Mouse (Mus musculus) embryonic facial prominence, embryonic 12.5 days (tissue): ENCODE data around the gene Chst14. TPM values are rescaled to one million over a fixed set of nuclear protein-coding genes. Genes with fewer than 3 reads are reported as not detected.

ENCODE experiments used
- ATAC-seq: fragments of 200-750 bp; cut with Nextera tagmentation; 2 replicates; pipeline ENCODE4 v1.8.0; 2017; ENCODE audit not compliant: insufficient number of reproducible peaks, insufficient read depth, low FRiP score, low TSS enrichment
- H3K27ac ChIP-seq: fragments of 300-500 bp; sonication (generic); 2 replicates; pipeline ENCODE4 v1.5.1; 2016; ENCODE audit warnings: mild to moderate bottlenecking
- H3K27me3 ChIP-seq: fragments of 300-500 bp; sonication (generic); 2 replicates; pipeline ENCODE4 v1.6.1; 2016; ENCODE audit warnings: mild to moderate bottlenecking, moderate library complexity
- H3K36me3 ChIP-seq: fragments of 300-500 bp; sonication (generic); 2 replicates; pipeline ENCODE4 v1.6.1; 2016; ENCODE audit warnings: mild to moderate bottlenecking
- H3K4me1 ChIP-seq: fragments of 300-500 bp; sonication (generic); 2 replicates; pipeline ENCODE4 v1.6.1; 2016
- H3K4me2 ChIP-seq: fragments of 300-500 bp; sonication (generic); replicated peaks from 2 replicates; pipeline ENCODE4 v1.6.1; 2016; ENCODE audit warnings: mild to moderate bottlenecking, moderate library complexity
- H3K4me3 ChIP-seq: fragments of 300-500 bp; sonication (generic); 2 replicates; pipeline ENCODE4 v1.5.1; 2016; ENCODE audit warnings: mild to moderate bottlenecking
- H3K9ac ChIP-seq: fragments of 300-500 bp; sonication (generic); 2 replicates; pipeline ENCODE4 v1.6.1; 2016; ENCODE audit warnings: mild to moderate bottlenecking, moderate library complexity
- H3K9me3 ChIP-seq: fragments of 300-500 bp; sonication (generic); 2 replicates; pipeline ENCODE4 v1.6.1; 2016; ENCODE audit warnings: mild to moderate bottlenecking, moderate library complexity
- WGBS: fragments of 180-500 bp; shearing (Covaris S2); methylation state at CpG from one replicate; pipeline ENCODE4 v1.1.7; 2016; 5-methylcytosine and 5-hydroxymethylcytosine counted together
- polyA plus RNA-seq: library from polyadenylated mRNA; unstranded; fragments of >200 nt; fragmentation: Nextera tagmentation; extraction: Ambion mirVana; gene quantifications from 2 replicates; pipeline ENCODE4 v1.2.1, GENCODE M21; 2016

The Chst14 gene
- polyA plus RNA-seq, 1 experiment from 2014 or later, result 51.0 TPM

DNA sequence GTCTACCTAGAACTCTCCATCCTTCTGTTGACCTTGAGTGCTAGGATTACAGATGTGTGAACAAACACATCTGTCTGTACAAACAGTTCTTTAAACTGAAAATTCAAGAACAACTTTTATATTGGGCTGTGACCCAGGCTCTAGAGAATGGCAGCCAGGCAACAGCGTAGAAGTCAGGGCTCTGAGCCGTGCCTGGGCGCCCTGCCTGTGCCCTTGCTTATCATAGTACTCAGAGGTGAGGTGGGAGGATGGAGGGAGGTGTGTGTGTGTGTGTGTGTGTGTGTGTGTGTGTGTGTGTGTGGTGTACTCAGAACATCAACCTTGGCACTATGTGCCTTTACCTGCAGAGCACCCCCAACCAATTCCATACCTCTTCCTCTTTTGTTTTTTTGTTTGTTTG, 18.5 kb upstream of the Chst14 start:
- 92% methylated on average over 3 of the region's 3 CpGs for WGBS
- Histone ChIP-seq H3K27me3 (peaks cover 20% of the 10 kb centered on the region), H3K4me2 (no peak overlapping the region), H3K4me3 (no peak overlapping the region), H3K9ac (no peak overlapping the region), H3K27ac (no peak overlapping the region), H3K36me3 (no peaks in the 10 kb centered on the region), H3K9me3 (no peaks in the 10 kb centered on the region), H3K4me1 (peaks cover 14% of the 10 kb centered on the region)
- no peak for ATAC-seq

DNA sequence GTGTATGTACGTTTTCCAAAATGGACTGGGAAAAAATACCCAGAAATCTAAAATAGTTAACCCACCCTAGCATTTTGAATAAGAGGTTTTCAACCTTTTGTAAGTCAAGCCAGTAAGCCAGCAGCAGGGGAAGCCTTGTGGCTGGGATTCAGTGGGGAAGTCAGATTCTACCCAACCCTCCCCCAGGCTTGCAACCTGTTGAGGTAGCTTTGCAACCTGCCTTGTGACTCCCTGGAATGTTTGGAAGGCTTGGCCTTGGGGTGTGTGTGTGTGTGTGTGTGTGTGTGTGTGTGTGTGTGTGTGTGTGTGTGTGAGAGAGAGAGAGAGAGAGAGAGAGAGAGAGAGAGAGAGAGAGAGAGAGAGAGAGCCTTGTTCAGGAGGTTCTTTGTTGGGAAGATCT, 17.1 kb upstream of the Chst14 start:
- Histone ChIP-seq H3K4me2 (no peak overlapping the region), H3K9ac (no peak overlapping the region), H3K9me3 (no peaks in the 10 kb centered on the region), H3K27ac (no peak overlapping the region), H3K36me3 (no peaks in the 10 kb centered on the region), H3K4me1 (peaks cover 17% of the 10 kb centered on the region), H3K27me3 (peaks cover 8% of the 10 kb centered on the region), H3K4me3 (no peak overlapping the region)
- WGBS, result 44% methylated on average over 1 of the region's 1 CpGs
- ATAC-seq, result no peak

- Histone ChIP-seq H3K27me3 (no peaks in the 10 kb centered on the region; the same call in 1 of the 2 replicates), H3K9me3 (no peaks in the 10 kb centered on the region), H3K36me3 (no peaks in the 10 kb centered on the region), H3K4me2 (no peak overlapping the region), H3K4me3 (no peak overlapping the region), H3K9ac (no peak overlapping the region), H3K27ac (no peak overlapping the region), H3K4me1 (peaks cover 20% of the 10 kb centered on the region)
- no peak for ATAC-seq
- WGBS, result 60% methylated on average over 7 of the region's 7 CpGs
Observed at GRCm38 (mm10) chr2:118910605-118911278, 15.6 kb upstream of the Chst14 start.

DNA sequence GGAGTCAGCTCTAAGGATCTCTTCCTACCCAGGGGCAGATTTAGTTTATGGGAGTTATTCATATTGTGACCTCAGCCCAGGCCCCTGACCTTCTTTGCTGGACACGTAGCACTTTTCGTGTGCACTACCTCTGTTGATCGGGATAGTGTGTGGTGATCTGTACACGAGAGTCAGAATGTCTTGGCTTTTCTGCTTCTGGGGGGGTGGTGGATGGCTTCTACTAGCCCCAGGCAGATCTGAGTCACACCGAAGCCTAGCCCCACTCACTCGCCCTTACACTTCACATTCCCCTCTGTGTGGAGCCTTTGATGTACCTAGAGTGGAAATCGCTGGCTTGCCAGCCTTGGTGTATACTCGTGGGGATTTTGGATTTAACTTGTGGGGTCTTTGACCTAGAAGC, 13.6 kb upstream of the Chst14 start:
- H3K27ac ChIP-seq, result no peak overlapping the region
- no peak for ATAC-seq
- peaks cover 20% of the 10 kb centered on the region for H3K4me1 ChIP-seq
- peaks cover 7% of the 10 kb centered on the region; the same call in 1 of the 2 replicates for H3K36me3 ChIP-seq
- no peak overlapping the region for H3K4me3 ChIP-seq
- H3K4me2 ChIP-seq, result no peak overlapping the region
- no peak overlapping the region for H3K9ac ChIP-seq
- WGBS, result 64% methylated on average over 8 of the region's 8 CpGs
- no peaks in the 10 kb centered on the region for H3K9me3 ChIP-seq
- H3K27me3 ChIP-seq, result no peaks in the 10 kb centered on the region

GRCm38 (mm10) chr2:118913551-118914276, 12.6 kb upstream of the Chst14 start:
- no peak overlapping the region for H3K27ac ChIP-seq
- H3K36me3 ChIP-seq, result peaks cover 7% of the 10 kb centered on the region; the same call in 1 of the 2 replicates
- H3K9me3 ChIP-seq, result no peaks in the 10 kb centered on the region
- no peak overlapping the region for H3K4me3 ChIP-seq
- H3K4me2 ChIP-seq, result no peak overlapping the region
- no peak for ATAC-seq
- H3K9ac ChIP-seq, result no peak overlapping the region
- 48% methylated on average over 11 of the region's 11 CpGs for WGBS
- H3K4me1 ChIP-seq, result peaks cover 20% of the 10 kb centered on the region
- no peaks in the 10 kb centered on the region for H3K27me3 ChIP-seq

DNA sequence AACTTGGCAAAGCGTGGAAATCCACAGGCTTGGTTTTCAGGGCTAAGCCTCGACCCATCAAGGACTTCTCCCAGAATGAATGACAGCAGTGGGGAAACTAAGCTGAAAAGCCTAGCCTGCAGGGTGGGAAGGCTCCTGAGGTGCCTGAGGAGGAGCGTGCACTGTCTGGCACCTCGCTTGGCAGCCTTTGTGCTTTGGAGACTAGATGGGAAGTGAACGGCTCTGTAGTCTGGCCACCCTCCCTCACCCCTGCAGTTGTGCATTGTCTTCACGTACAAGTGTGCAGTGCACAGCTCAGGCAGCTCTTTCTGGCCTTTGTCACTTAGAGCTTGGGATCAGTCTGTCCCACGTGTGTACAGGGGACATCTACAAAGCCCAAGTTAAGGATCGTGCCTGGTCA, 11.6 kb upstream of the Chst14 start:
- no peaks in the 10 kb centered on the region for H3K9me3 ChIP-seq
- 55% methylated on average over 8 of the region's 8 CpGs for WGBS
- no peak overlapping the region for H3K27ac ChIP-seq
- no peak overlapping the region for H3K4me3 ChIP-seq
- no peak for ATAC-seq
- peaks cover 20% of the 10 kb centered on the region for H3K4me1 ChIP-seq
- H3K27me3 ChIP-seq, result no peaks in the 10 kb centered on the region
- H3K9ac ChIP-seq, result no peak overlapping the region
- H3K36me3 ChIP-seq, result peaks cover 12% of the 10 kb centered on the region; the same call in 1 of the 2 replicates
- no peak overlapping the region for H3K4me2 ChIP-seq

DNA sequence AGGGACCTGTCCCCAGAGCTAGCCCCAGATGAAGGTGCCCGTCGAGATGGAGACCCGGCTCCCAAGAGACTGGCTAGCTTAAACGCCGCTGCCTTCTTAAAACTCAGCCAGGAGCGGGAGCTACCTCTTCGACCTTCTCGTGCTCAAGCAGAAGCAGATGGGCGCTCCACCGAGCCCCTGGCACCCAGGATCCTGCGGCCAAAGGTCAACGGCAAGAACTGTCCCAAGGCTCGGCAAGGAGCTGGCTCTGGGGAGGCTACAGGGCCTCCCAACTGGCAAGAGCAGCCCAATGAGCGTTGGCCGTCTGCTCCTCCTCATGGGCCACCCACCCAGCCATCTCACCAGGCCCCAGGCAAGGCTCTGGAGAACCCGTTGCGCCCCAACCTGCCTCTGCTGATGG, 9.9 kb upstream of the Chst14 start:
- ATAC-seq, result no peak
- 87% methylated on average over 17 of the region's 17 CpGs for WGBS
- peaks cover 20% of the 10 kb centered on the region for H3K4me1 ChIP-seq
- H3K9ac ChIP-seq, result no peak overlapping the region
- H3K27me3 ChIP-seq, result no peaks in the 10 kb centered on the region
- H3K36me3 ChIP-seq, result peaks cover 21% of the 10 kb centered on the region
- no peak overlapping the region for H3K4me3 ChIP-seq
- no peak overlapping the region for H3K27ac ChIP-seq
- no peaks in the 10 kb centered on the region for H3K9me3 ChIP-seq
- no peak overlapping the region for H3K4me2 ChIP-seq

GRCm38 (mm10) chr2:118918543-118918942, 7.8 kb upstream of the Chst14 start:
- ATAC-seq, result no peak
- H3K4me2 ChIP-seq, result no peak overlapping the region
- H3K27ac ChIP-seq, result no peak overlapping the region
- no peaks in the 10 kb centered on the region for H3K9me3 ChIP-seq
- peaks cover 11% of the 10 kb centered on the region for H3K4me1 ChIP-seq
- H3K36me3 ChIP-seq, result peaks cover 30% of the 10 kb centered on the region
- no peak overlapping the region for H3K9ac ChIP-seq
- no peak overlapping the region for H3K4me3 ChIP-seq
- no peaks in the 10 kb centered on the region for H3K27me3 ChIP-seq
- 43% methylated on average over 1 of the region's 1 CpGs for WGBS

DNA sequence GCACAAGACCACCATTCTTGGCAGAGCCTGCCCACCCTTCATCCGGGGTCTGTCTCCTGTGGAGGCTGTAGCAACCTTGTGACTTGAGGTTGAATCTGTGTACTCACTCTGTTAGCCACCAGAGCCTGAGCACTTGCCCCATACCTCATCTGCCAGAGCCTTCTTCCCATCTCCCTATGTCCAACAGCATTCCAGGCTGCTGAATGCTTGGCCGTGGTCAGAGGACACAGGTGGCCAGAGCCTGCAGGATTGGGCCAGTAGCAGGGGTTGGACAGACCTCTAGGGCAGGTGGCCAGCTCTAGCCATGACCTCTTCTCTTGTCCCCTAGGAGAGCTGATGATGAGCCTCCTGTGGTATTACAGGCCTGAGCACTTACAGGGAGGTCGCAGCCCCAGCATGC, 5.9 kb upstream of the Chst14 start:
- no peaks in the 10 kb centered on the region for H3K4me1 ChIP-seq
- no peaks in the 10 kb centered on the region for H3K27me3 ChIP-seq
- H3K9me3 ChIP-seq, result no peaks in the 10 kb centered on the region
- H3K4me3 ChIP-seq, result no peak overlapping the region
- no peak overlapping the region for H3K27ac ChIP-seq
- WGBS, result 88% methylated on average over 3 of the region's 3 CpGs
- no peak overlapping the region for H3K9ac ChIP-seq
- ATAC-seq, result no peak
- no peak overlapping the region for H3K4me2 ChIP-seq
- H3K36me3 ChIP-seq, result peaks cover 30% of the 10 kb centered on the region

GRCm38 (mm10) chr2:118925952-118926351, 344 bp upstream of the Chst14 start:
- peak; percentile 4; the same call in 1 of the 2 replicates for ATAC-seq
- Histone ChIP-seq H3K27ac (no peak overlapping the region; the same call in 1 of the 2 replicates), H3K4me2 (peak overlapping the region; percentile 70), H3K4me1 (peaks cover 26% of the 10 kb centered on the region), H3K27me3 (no peaks in the 10 kb centered on the region), H3K36me3 (peaks cover 8% of the 10 kb centered on the region), H3K4me3 (peak overlapping the region; percentile 76), H3K9ac (peak overlapping the region; percentile 91), H3K9me3 (no peaks in the 10 kb centered on the region)
- under 1% methylated on average over 6 of the region's 6 CpGs for whole genome bisulfite sequencing

- H3K4me1 ChIP-seq, result peaks cover 26% of the 10 kb centered on the region
- H3K36me3 ChIP-seq, result peaks cover 8% of the 10 kb centered on the region
- WGBS, result 25% methylated on average over 31 of the region's 31 CpGs
- H3K27me3 ChIP-seq, result no peaks in the 10 kb centered on the region
- 0 out of 2 replicates have a peak, but pooled peaks have one; percentile 1 for ATAC-seq
- H3K9ac ChIP-seq, result peak overlapping the region; percentile 91
- H3K27ac ChIP-seq, result 0 out of 2 replicates have a peak overlapping the region, but pooled peaks have one; percentile 77
- H3K4me2 ChIP-seq, result peak overlapping the region; percentile 70
- peak overlapping the region; percentile 76 for H3K4me3 ChIP-seq
- no peaks in the 10 kb centered on the region for H3K9me3 ChIP-seq
Observed at GRCm38 (mm10) chr2:118926998-118927739, 873 bp downstream of the Chst14 start.
